Mouse (Mus musculus) stomach, embryonic 14.5 days (tissue): ENCODE results near the gene Gpr135. TPM values are rescaled to one million over a fixed set of nuclear protein-coding genes. Genes with fewer than 3 reads are reported as not detected.

Experiments used
- ATAC-seq: fragments of 200-750 bp; cut with Nextera tagmentation; 2 replicates; pipeline ENCODE4 v1.8.0; 2017; ENCODE audit warnings: low read depth, moderate TSS enrichment; ENCODE audit not compliant: insufficient number of reproducible peaks, insufficient read depth, low FRiP score
- H3K27ac ChIP-seq: fragments of 300-500 bp; sonication (generic); 2 replicates; pipeline ENCODE4 v1.5.1; 2014; ENCODE audit warnings: mild to moderate bottlenecking, low read length, moderate library complexity, mixed read lengths
- H3K27me3 ChIP-seq: fragments of 300-500 bp; sonication (generic); 2 replicates; pipeline ENCODE4 v1.6.1; 2014; ENCODE audit warnings: low read length, control low read depth, mixed read lengths; ENCODE audit not compliant: control insufficient read depth, insufficient read depth
- H3K36me3 ChIP-seq: fragments of 300-500 bp; sonication (generic); 2 replicates; pipeline ENCODE4 v1.6.1; 2014; ENCODE audit warnings: mild to moderate bottlenecking, control low read depth, low read length, moderate library complexity, mixed read lengths; ENCODE audit not compliant: control insufficient read depth, insufficient read depth
- H3K4me1 ChIP-seq: fragments of 300-500 bp; sonication (generic); 2 replicates; pipeline ENCODE4 v1.6.1; 2014; ENCODE audit warnings: low read length, control low read depth, mixed read lengths; ENCODE audit not compliant: control insufficient read depth, insufficient read depth
- H3K4me2 ChIP-seq: fragments of 300-500 bp; sonication (generic); replicated peaks from 2 replicates; pipeline ENCODE4 v1.6.1; 2014; ENCODE audit warnings: low read depth, low read length, control low read depth
- H3K4me3 ChIP-seq: fragments of 300-500 bp; sonication (generic); 2 replicates; pipeline ENCODE4 v1.5.1; 2014; ENCODE audit warnings: low read depth, low read length, control low read depth
- H3K9ac ChIP-seq: fragments of 300-500 bp; sonication (generic); replicated peaks from 2 replicates; pipeline ENCODE4 v1.6.1; 2014; ENCODE audit warnings: low read depth, mild to moderate bottlenecking, control low read depth, low read length, moderate library complexity, mixed read lengths
- H3K9me3 ChIP-seq: fragments of 300-500 bp; sonication (generic); 2 replicates; pipeline ENCODE4 v1.6.1; 2016; ENCODE audit warnings: low read depth, low read length, control low read depth; ENCODE audit not compliant: control insufficient read depth
- WGBS: fragments of 180-500 bp; shearing (Covaris S2); extraction: QIAGEN DNeasy Blood & Tissue Kit; methylation state at CpG from one replicate; pipeline ENCODE4 v1.1.7; 2014; 5-methylcytosine and 5-hydroxymethylcytosine counted together
- polyA plus RNA-seq: library from polyadenylated mRNA; unstranded; fragments of >200 nt; fragmentation: Nextera tagmentation; extraction: Ambion mirVana; gene quantifications from 2 replicates; pipeline ENCODE4 v1.2.1, GENCODE M21; 2014

The Gpr135 gene
- 0.75 and 1.3 TPM in 2 replicates for polyA plus RNA-seq

GRCm38 (mm10) chr12:72070327-72071269 is at the start of gene Gpr135:
TSS of gene Gpr135 (minus strand) at chr12:72071125.
- Histone ChIP-seq H3K9me3 (no peaks in the 10 kb centered on the region), H3K4me3 (peak within 1 kb of the TSS; percentile 62), H3K27me3 (no peaks in the 10 kb centered on the region; the same call in 1 of the 2 replicates), H3K4me1 (no peaks in the 10 kb centered on the region), H3K9ac (peak within 1 kb of the TSS; percentile 34), H3K4me2 (peak within 1 kb of the TSS; percentile 97), H3K36me3 (no peaks in the 10 kb centered on the region), H3K27ac (no peak within 1 kb of the TSS)
- WGBS: under 1% methylated on average over 90 of the region's 94 CpGs
- peak; percentile 81 for ATAC-seq

GRCm38 (mm10) chr12:72115686-72116345 is 44.9 kb upstream of the Gpr135 start:
- Histone ChIP-seq H3K9me3 (no peaks in the 10 kb centered on the region), H3K4me1 (no peaks in the 10 kb centered on the region), H3K27me3 (no peaks in the 10 kb centered on the region), H3K9ac (no peak overlapping the region), H3K27ac (no peak overlapping the region), H3K36me3 (no peaks in the 10 kb centered on the region), H3K4me2 (no peak overlapping the region), H3K4me3 (no peak overlapping the region)
- 72% methylated on average over 22 of the region's 23 CpGs for whole genome bisulfite sequencing
- no peak for ATAC-seq

GRCm38 (mm10) chr12:72115126-72115525 is 44.2 kb upstream of the Gpr135 start:
- no peak overlapping the region for H3K4me2 ChIP-seq
- H3K9me3 ChIP-seq: no peaks in the 10 kb centered on the region
- WGBS: 72% methylated on average over 6 of the region's 6 CpGs
- no peak for ATAC-seq
- no peak overlapping the region for H3K4me3 ChIP-seq
- H3K27ac ChIP-seq: no peak overlapping the region
- H3K36me3 ChIP-seq: no peaks in the 10 kb centered on the region
- H3K4me1 ChIP-seq: no peaks in the 10 kb centered on the region
- no peak overlapping the region for H3K9ac ChIP-seq
- H3K27me3 ChIP-seq: no peaks in the 10 kb centered on the region

GRCm38 (mm10) chr12:72104525-72105281 is 33.8 kb upstream of the Gpr135 start:
- H3K4me3 ChIP-seq: no peak overlapping the region
- no peak overlapping the region for H3K27ac ChIP-seq
- 30% methylated on average over 14 of the region's 14 CpGs for WGBS
- no peak overlapping the region for H3K4me2 ChIP-seq
- no peaks in the 10 kb centered on the region for H3K9me3 ChIP-seq
- 0 out of 2 replicates have a peak, but pooled peaks cover 9% of the 10 kb centered on the region for H3K36me3 ChIP-seq
- H3K9ac ChIP-seq: no peak overlapping the region
- no peaks in the 10 kb centered on the region for H3K27me3 ChIP-seq
- no peaks in the 10 kb centered on the region for H3K4me1 ChIP-seq
- ATAC-seq: 0 out of 2 replicates have a peak, but pooled peaks have one; percentile 56

- no peak overlapping the region for H3K9ac ChIP-seq
- no peaks in the 10 kb centered on the region for H3K27me3 ChIP-seq
- no peak for ATAC-seq
- H3K4me1 ChIP-seq: no peaks in the 10 kb centered on the region
- H3K4me3 ChIP-seq: no peak overlapping the region
- 80% methylated on average over 5 of the region's 5 CpGs for WGBS
- H3K27ac ChIP-seq: no peak overlapping the region
- H3K36me3 ChIP-seq: 0 out of 2 replicates have a peak, but pooled peaks cover 10% of the 10 kb centered on the region
- H3K9me3 ChIP-seq: no peaks in the 10 kb centered on the region
- H3K4me2 ChIP-seq: no peak overlapping the region
Observed at GRCm38 (mm10) chr12:72104027-72104426, 33.1 kb upstream of the Gpr135 start.

- 78% methylated on average over 6 of the region's 6 CpGs for WGBS
Observed at GRCm38 (mm10) chr12:72102776-72103175, 31.9 kb upstream of the Gpr135 start.

GRCm38 (mm10) chr12:72096966-72097365 is 26.0 kb upstream of the Gpr135 start:
- ATAC-seq: no peak
- Histone ChIP-seq H3K4me3 (no peak overlapping the region), H3K27ac (no peak overlapping the region), H3K27me3 (no peaks in the 10 kb centered on the region), H3K9me3 (no peaks in the 10 kb centered on the region), H3K36me3 (peaks cover 53% of the 10 kb centered on the region), H3K4me2 (no peak overlapping the region), H3K9ac (no peak overlapping the region), H3K4me1 (no peaks in the 10 kb centered on the region)
- 94% methylated on average over 8 of the region's 8 CpGs for WGBS

More at GRCm38 (mm10) chr12:72102776-72103175, 31.9 kb upstream of the Gpr135 start:
- Histone ChIP-seq H3K27ac (no peak overlapping the region), H3K4me1 (no peaks in the 10 kb centered on the region), H3K27me3 (no peaks in the 10 kb centered on the region), H3K9ac (no peak overlapping the region), H3K9me3 (no peaks in the 10 kb centered on the region), H3K4me3 (no peak overlapping the region), H3K4me2 (no peak overlapping the region), H3K36me3 (peaks cover 11% of the 10 kb centered on the region; the same call in 1 of the 2 replicates)
- no peak for ATAC-seq

GRCm38 (mm10) chr12:72089802-72090201 is 18.9 kb upstream of the Gpr135 start:
- Histone ChIP-seq H3K9ac (no peak overlapping the region), H3K27ac (no peak overlapping the region), H3K4me3 (no peak overlapping the region), H3K27me3 (no peaks in the 10 kb centered on the region), H3K9me3 (no peaks in the 10 kb centered on the region), H3K4me1 (peaks cover 5% of the 10 kb centered on the region), H3K36me3 (peaks cover 29% of the 10 kb centered on the region), H3K4me2 (no peak overlapping the region)
- no peak for ATAC-seq
- 97% methylated on average over 4 of the region's 4 CpGs for WGBS
